Mouse (Mus musculus) stomach, embryonic 14.5 days (tissue): ENCODE data around the gene Lasp1. TPM values are rescaled to one million over a fixed set of nuclear protein-coding genes. Genes with fewer than 3 reads are reported as not detected.

Experiments used
- ATAC-seq: fragments of 200-750 bp; cut with Nextera tagmentation; 2 replicates; pipeline ENCODE4 v1.8.0; 2017; ENCODE audit warnings: low read depth, moderate TSS enrichment; ENCODE audit not compliant: insufficient number of reproducible peaks, insufficient read depth, low FRiP score
- H3K27ac ChIP-seq: fragments of 300-500 bp; sonication (generic); 2 replicates; pipeline ENCODE4 v1.5.1; 2014; ENCODE audit warnings: mild to moderate bottlenecking, low read length, moderate library complexity, mixed read lengths
- H3K27me3 ChIP-seq: fragments of 300-500 bp; sonication (generic); 2 replicates; pipeline ENCODE4 v1.6.1; 2014; ENCODE audit warnings: low read length, control low read depth, mixed read lengths; ENCODE audit not compliant: control insufficient read depth, insufficient read depth
- H3K36me3 ChIP-seq: fragments of 300-500 bp; sonication (generic); 2 replicates; pipeline ENCODE4 v1.6.1; 2014; ENCODE audit warnings: mild to moderate bottlenecking, control low read depth, low read length, moderate library complexity, mixed read lengths; ENCODE audit not compliant: control insufficient read depth, insufficient read depth
- H3K4me1 ChIP-seq: fragments of 300-500 bp; sonication (generic); 2 replicates; pipeline ENCODE4 v1.6.1; 2014; ENCODE audit warnings: low read length, control low read depth, mixed read lengths; ENCODE audit not compliant: control insufficient read depth, insufficient read depth
- H3K4me2 ChIP-seq: fragments of 300-500 bp; sonication (generic); replicated peaks from 2 replicates; pipeline ENCODE4 v1.6.1; 2014; ENCODE audit warnings: low read depth, low read length, control low read depth
- H3K4me3 ChIP-seq: fragments of 300-500 bp; sonication (generic); 2 replicates; pipeline ENCODE4 v1.5.1; 2014; ENCODE audit warnings: low read depth, low read length, control low read depth
- H3K9ac ChIP-seq: fragments of 300-500 bp; sonication (generic); replicated peaks from 2 replicates; pipeline ENCODE4 v1.6.1; 2014; ENCODE audit warnings: low read depth, mild to moderate bottlenecking, control low read depth, low read length, moderate library complexity, mixed read lengths
- H3K9me3 ChIP-seq: fragments of 300-500 bp; sonication (generic); 2 replicates; pipeline ENCODE4 v1.6.1; 2016; ENCODE audit warnings: low read depth, low read length, control low read depth; ENCODE audit not compliant: control insufficient read depth
- WGBS: fragments of 180-500 bp; shearing (Covaris S2); extraction: QIAGEN DNeasy Blood & Tissue Kit; methylation state at CpG from one replicate; pipeline ENCODE4 v1.1.7; 2014; 5-methylcytosine and 5-hydroxymethylcytosine counted together
- polyA plus RNA-seq: library from polyadenylated mRNA; unstranded; fragments of >200 nt; fragmentation: Nextera tagmentation; extraction: Ambion mirVana; gene quantifications from 2 replicates; pipeline ENCODE4 v1.2.1, GENCODE M21; 2014

Gene Lasp1
- polyA plus RNA-seq, 1 experiment from 2014 or later, result 73.2 TPM

GRCm38 (mm10) chr11:97804841-97805661 is 6.3 kb downstream of the Lasp1 start:
- Histone ChIP-seq H3K4me3 (peak overlapping the region; percentile 1; the same call in 1 of the 2 replicates), H3K4me1 (peaks cover 82% of the 10 kb centered on the region), H3K9ac (no peak overlapping the region), H3K27ac (peak overlapping the region; percentile 92), H3K9me3 (no peaks in the 10 kb centered on the region), H3K4me2 (peak overlapping the region; percentile 48), H3K27me3 (no peaks in the 10 kb centered on the region), H3K36me3 (peaks cover 21% of the 10 kb centered on the region)
- WGBS, result 12% methylated on average over 9 of the region's 9 CpGs
- no peak for ATAC-seq

DNA sequence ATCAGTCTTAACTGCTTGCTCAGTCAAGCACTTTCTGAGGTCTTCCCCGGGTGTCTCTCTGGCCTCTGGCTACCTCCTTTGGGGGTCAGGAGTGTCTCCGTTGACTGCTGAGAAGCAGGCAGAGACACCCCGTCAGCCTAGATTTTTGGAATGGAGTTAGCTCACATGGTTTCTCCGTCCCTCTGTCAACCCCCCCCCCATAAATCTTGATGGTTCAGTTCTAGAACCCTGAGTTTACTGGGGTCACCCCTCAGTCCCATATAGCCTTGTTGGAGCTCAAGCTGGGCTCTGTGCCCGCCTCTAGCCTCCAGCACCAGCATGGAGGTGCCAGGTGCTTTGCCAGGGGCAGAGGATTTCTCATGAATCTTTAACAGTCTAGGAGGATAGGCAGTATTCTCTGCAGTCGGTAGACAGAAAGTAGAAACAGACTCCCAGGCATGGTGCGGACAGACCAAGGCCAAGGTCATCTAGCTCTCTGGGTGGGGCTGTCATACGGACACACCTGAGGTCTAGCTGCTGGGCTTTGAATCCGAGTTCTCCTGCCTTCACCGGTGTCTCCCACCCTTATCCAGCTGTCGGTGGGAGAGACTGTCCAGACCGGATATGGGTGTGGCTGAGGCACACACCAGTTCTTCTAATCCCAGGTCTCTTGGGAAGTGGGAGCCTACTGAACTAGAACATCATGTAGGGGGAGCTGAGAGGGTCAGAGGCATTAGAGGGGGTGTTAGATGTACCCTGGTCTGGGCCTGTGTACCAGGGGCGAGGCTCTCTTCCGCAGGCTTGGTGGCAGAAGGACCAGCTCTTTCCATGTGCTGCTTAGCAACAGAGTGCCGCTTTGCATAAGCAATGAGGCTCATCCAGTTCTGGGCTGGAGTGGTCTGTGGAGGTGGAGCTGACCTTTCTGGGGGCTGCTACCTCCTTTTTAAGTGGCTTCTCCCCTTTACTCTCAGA is 7.1 kb downstream of the Lasp1 start:
- no peaks in the 10 kb centered on the region for H3K9me3 ChIP-seq
- peak overlapping the region; percentile 92 for H3K27ac ChIP-seq
- ATAC-seq, result no peak
- H3K27me3 ChIP-seq, result no peaks in the 10 kb centered on the region
- H3K9ac ChIP-seq, result no peak overlapping the region; the same call in 1 of the 2 replicates
- WGBS, result 19% methylated on average over 15 of the region's 15 CpGs
- H3K36me3 ChIP-seq, result peaks cover 21% of the 10 kb centered on the region
- H3K4me3 ChIP-seq, result no peak overlapping the region; the same call in 1 of the 2 replicates
- peak overlapping the region; percentile 48 for H3K4me2 ChIP-seq
- H3K4me1 ChIP-seq, result peaks cover 89% of the 10 kb centered on the region

GRCm38 (mm10) chr11:97806613-97806964 is 7.8 kb downstream of the Lasp1 start:
- no peak overlapping the region for H3K9ac ChIP-seq
- H3K27ac ChIP-seq, result peak overlapping the region; percentile 92; the same call in 1 of the 2 replicates
- H3K4me3 ChIP-seq, result no peak overlapping the region
- 56% methylated on average over 7 of the region's 7 CpGs for WGBS
- H3K4me1 ChIP-seq, result peaks cover 88% of the 10 kb centered on the region
- no peaks in the 10 kb centered on the region for H3K27me3 ChIP-seq
- H3K4me2 ChIP-seq, result no peak overlapping the region; the same call in 1 of the 2 replicates
- ATAC-seq, result no peak
- H3K36me3 ChIP-seq, result peaks cover 21% of the 10 kb centered on the region
- H3K9me3 ChIP-seq, result no peaks in the 10 kb centered on the region

GRCm38 (mm10) chr11:97807626-97808025 is 8.8 kb downstream of the Lasp1 start:
- no peak overlapping the region for H3K9ac ChIP-seq
- no peaks in the 10 kb centered on the region for H3K9me3 ChIP-seq
- no peak overlapping the region for H3K4me2 ChIP-seq
- WGBS, result 18% methylated on average over 6 of the region's 6 CpGs
- peaks cover 21% of the 10 kb centered on the region for H3K36me3 ChIP-seq
- no peak for ATAC-seq
- no peaks in the 10 kb centered on the region for H3K27me3 ChIP-seq
- H3K27ac ChIP-seq, result peak overlapping the region; percentile 23; the same call in 1 of the 2 replicates
- no peak overlapping the region for H3K4me3 ChIP-seq
- H3K4me1 ChIP-seq, result peaks cover 88% of the 10 kb centered on the region

DNA sequence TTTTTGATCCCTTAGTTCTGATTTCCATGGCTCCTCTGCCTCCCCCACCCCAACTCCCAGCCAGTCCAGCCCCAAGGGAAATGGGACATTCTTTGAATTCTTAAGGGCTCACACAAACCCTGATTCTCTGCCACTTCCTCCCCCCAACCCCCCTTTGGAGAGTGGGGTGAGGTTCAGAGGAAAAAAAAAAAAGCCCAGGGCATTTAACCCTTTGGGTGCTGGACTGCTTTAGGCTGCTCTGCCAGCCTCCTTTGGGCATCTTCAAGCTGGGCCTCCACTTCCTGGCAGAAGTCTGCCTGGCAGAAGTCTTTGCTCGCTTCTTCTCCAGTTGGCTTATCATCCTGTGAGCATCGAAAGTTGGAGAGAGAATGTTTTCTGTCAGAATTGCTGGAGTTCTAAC is 9.3 kb downstream of the Lasp1 start:
- no peak overlapping the region for H3K4me3 ChIP-seq
- peak overlapping the region; percentile 55; the same call in 1 of the 2 replicates for H3K27ac ChIP-seq
- peaks cover 88% of the 10 kb centered on the region for H3K4me1 ChIP-seq
- H3K9me3 ChIP-seq, result no peaks in the 10 kb centered on the region
- H3K9ac ChIP-seq, result no peak overlapping the region
- no peaks in the 10 kb centered on the region for H3K27me3 ChIP-seq
- no peak overlapping the region for H3K4me2 ChIP-seq
- ATAC-seq, result no peak
- WGBS, result 53% methylated on average over 2 of the region's 2 CpGs
- peaks cover 21% of the 10 kb centered on the region for H3K36me3 ChIP-seq

DNA sequence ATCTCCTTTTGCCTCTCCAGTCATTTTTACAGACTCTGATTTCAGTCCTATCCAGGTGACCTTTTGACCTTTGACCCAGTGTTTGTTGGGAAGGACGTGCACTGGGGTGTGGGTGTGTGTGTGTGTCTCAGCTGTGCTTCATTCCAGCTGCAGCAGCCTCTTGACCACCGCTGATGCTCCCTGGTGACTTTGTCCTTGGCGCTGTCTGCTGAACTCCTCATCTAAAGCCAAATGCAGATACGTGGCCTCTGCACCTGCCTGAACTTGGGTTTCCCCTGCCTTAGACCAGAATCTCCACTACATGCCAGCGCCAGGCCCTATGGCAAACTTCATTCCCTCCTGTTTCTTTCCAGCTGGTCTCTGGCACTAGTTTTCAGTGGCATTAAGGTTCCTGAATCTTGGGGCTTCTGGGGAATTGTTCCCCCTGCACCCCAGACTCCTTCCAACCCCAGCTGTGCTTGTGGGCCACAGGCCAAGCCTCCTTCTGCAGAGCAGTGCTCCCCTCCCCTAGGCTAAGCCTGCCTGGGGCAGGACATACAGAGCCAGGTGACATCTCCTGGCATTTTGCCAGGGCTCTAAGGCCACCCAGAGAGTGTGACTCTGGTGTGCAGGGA is 9.9 kb downstream of the Lasp1 start:
- ATAC-seq, result no peak
- H3K9ac ChIP-seq, result no peak overlapping the region
- H3K27ac ChIP-seq, result peak overlapping the region; percentile 55; the same call in 1 of the 2 replicates
- no peaks in the 10 kb centered on the region for H3K27me3 ChIP-seq
- peaks cover 94% of the 10 kb centered on the region for H3K4me1 ChIP-seq
- H3K4me2 ChIP-seq, result no peak overlapping the region
- peaks cover 26% of the 10 kb centered on the region for H3K36me3 ChIP-seq
- 35% methylated on average over 5 of the region's 5 CpGs for WGBS
- no peak overlapping the region for H3K4me3 ChIP-seq
- no peaks in the 10 kb centered on the region for H3K9me3 ChIP-seq

GRCm38 (mm10) chr11:97809235-97810121 is 10.7 kb downstream of the Lasp1 start:
- H3K9me3 ChIP-seq, result no peaks in the 10 kb centered on the region
- no peak overlapping the region for H3K4me2 ChIP-seq
- no peak overlapping the region for H3K4me3 ChIP-seq
- peaks cover 31% of the 10 kb centered on the region for H3K36me3 ChIP-seq
- no peak for ATAC-seq
- no peaks in the 10 kb centered on the region for H3K27me3 ChIP-seq
- peaks cover 90% of the 10 kb centered on the region for H3K4me1 ChIP-seq
- peak overlapping the region; percentile 39; the same call in 1 of the 2 replicates for H3K27ac ChIP-seq
- WGBS, result 57% methylated on average over 7 of the region's 7 CpGs
- H3K9ac ChIP-seq, result no peak overlapping the region
